Mouse (Mus musculus): Measurements from ENCODE around the gene Phf20. TPM values are rescaled to one million over a fixed set of nuclear protein-coding genes. Genes with fewer than 3 reads are reported as not detected.
A peak's percentile ranks its signal among the peaks of the same experiment; 100 is the strongest.

Phf20 gene
- polyA plus RNA-seq, 1 experiment from 2014 or later = 104 TPM

GRCm38 (mm10) chr2:156296190-156296589 lies 99.9 kb downstream of the Phf20 start:
- H3K4me3 ChIP-seq (ENCODE audit: low read depth, low read length) = no peak overlapping the region
- DNase-seq (ENCODE audit: low spot score) (no peak), ATAC-seq (ENCODE audit: low FRiP score) (no peak)
- H3K9me3 ChIP-seq (ENCODE audit: control insufficient read depth, low read length) = no peaks in the 10 kb centered on the region
- H3K4me1 ChIP-seq (replicated peaks; ENCODE audit: control insufficient read depth, insufficient read depth, low read length) = no peaks in the 10 kb centered on the region
- H3K27ac ChIP-seq (ENCODE audit: low read depth, low read length) = no peak overlapping the region
- H3K9ac ChIP-seq (ENCODE audit: low read depth, low read length) = no peak overlapping the region
- WGBS = 95% methylated on average over 3 of the region's 3 CpGs
- H3K4me2 ChIP-seq (replicated peaks; ENCODE audit: low read depth, low read length) = no peak overlapping the region
- 0 out of 2 replicates have a peak, but pooled peaks cover 2% of the 10 kb centered on the region for H3K36me3 ChIP-seq (ENCODE audit: control insufficient read depth, insufficient read depth, low read length)
- H3K27me3 ChIP-seq (ENCODE audit: control insufficient read depth, insufficient read depth, low read length) = no peaks in the 10 kb centered on the region

- no peaks in the 10 kb centered on the region for H3K4me1 ChIP-seq (replicated peaks; ENCODE audit: control insufficient read depth, insufficient read depth, low read length)
- ATAC-seq (ENCODE audit: low FRiP score) = no peak
- no peak overlapping the region for H3K4me3 ChIP-seq (ENCODE audit: low read depth, low read length)
- no peak overlapping the region for H3K27ac ChIP-seq (ENCODE audit: low read depth, low read length)
- no peaks in the 10 kb centered on the region for H3K27me3 ChIP-seq (ENCODE audit: control insufficient read depth, insufficient read depth, low read length)
- H3K9ac ChIP-seq (ENCODE audit: low read depth, low read length) = no peak overlapping the region
- H3K9me3 ChIP-seq (ENCODE audit: control insufficient read depth, low read length) = no peaks in the 10 kb centered on the region
- WGBS = 92% methylated on average over 3 of the region's 3 CpGs
- 0 out of 2 replicates have a peak, but pooled peaks cover 2% of the 10 kb centered on the region for H3K36me3 ChIP-seq (ENCODE audit: control insufficient read depth, insufficient read depth, low read length)
- DNase-seq (ENCODE audit: low spot score) = no peak
- H3K4me2 ChIP-seq (replicated peaks; ENCODE audit: low read depth, low read length) = no peak overlapping the region
These were observed 101.4 kb downstream of the Phf20 start for GRCm38 (mm10) chr2:156297653-156298052.

GRCm38 (mm10) chr2:156298458-156298857 lies 102.2 kb downstream of the Phf20 start:
- no peak for DNase-seq (ENCODE audit: low spot score)
- no peak overlapping the region for H3K4me2 ChIP-seq (replicated peaks; ENCODE audit: low read depth, low read length)
- H3K4me1 ChIP-seq (replicated peaks; ENCODE audit: control insufficient read depth, insufficient read depth, low read length) = no peaks in the 10 kb centered on the region
- ATAC-seq (ENCODE audit: low FRiP score) = no peak
- no peaks in the 10 kb centered on the region for H3K27me3 ChIP-seq (ENCODE audit: control insufficient read depth, insufficient read depth, low read length)
- 94% methylated on average over 7 of the region's 7 CpGs for WGBS
- H3K36me3 ChIP-seq (ENCODE audit: control insufficient read depth, insufficient read depth, low read length) = peaks cover 5% of the 10 kb centered on the region; the same call in 1 of the 2 replicates
- no peak overlapping the region for H3K4me3 ChIP-seq (ENCODE audit: low read depth, low read length)
- no peak overlapping the region for H3K9ac ChIP-seq (ENCODE audit: low read depth, low read length)
- H3K9me3 ChIP-seq (ENCODE audit: control insufficient read depth, low read length) = no peaks in the 10 kb centered on the region
- no peak overlapping the region for H3K27ac ChIP-seq (ENCODE audit: low read depth, low read length)

GRCm38 (mm10) chr2:156302063-156302462 lies 105.8 kb downstream of the Phf20 start:
- ATAC-seq (ENCODE audit: low FRiP score) (no peak), DNase-seq (ENCODE audit: low spot score) (no peak)
- WGBS = 95% methylated on average over 4 of the region's 4 CpGs
- no peak overlapping the region for H3K4me3 ChIP-seq (ENCODE audit: low read depth, low read length)
- no peak overlapping the region for H3K27ac ChIP-seq (ENCODE audit: low read depth, low read length)
- no peak overlapping the region for H3K4me2 ChIP-seq (replicated peaks; ENCODE audit: low read depth, low read length)
- H3K9ac ChIP-seq (ENCODE audit: low read depth, low read length) = no peak overlapping the region
- H3K27me3 ChIP-seq (ENCODE audit: control insufficient read depth, insufficient read depth, low read length) = no peaks in the 10 kb centered on the region
- peaks cover 3% of the 10 kb centered on the region; the same call in 1 of the 2 replicates for H3K36me3 ChIP-seq (ENCODE audit: control insufficient read depth, insufficient read depth, low read length)
- H3K9me3 ChIP-seq (ENCODE audit: control insufficient read depth, low read length) = no peaks in the 10 kb centered on the region
- H3K4me1 ChIP-seq (replicated peaks; ENCODE audit: control insufficient read depth, insufficient read depth, low read length) = no peaks in the 10 kb centered on the region

GRCm38 (mm10) chr2:156304351-156304750 lies 108.1 kb downstream of the Phf20 start:
- no peak for ATAC-seq (ENCODE audit: low FRiP score)
- no peaks in the 10 kb centered on the region for H3K27me3 ChIP-seq (ENCODE audit: control insufficient read depth, insufficient read depth, low read length)
- WGBS = 92% methylated on average over 4 of the region's 4 CpGs
- no peak overlapping the region for H3K27ac ChIP-seq (ENCODE audit: low read depth, low read length)
- H3K9ac ChIP-seq (ENCODE audit: low read depth, low read length) = no peak overlapping the region
- no peaks in the 10 kb centered on the region for H3K9me3 ChIP-seq (ENCODE audit: control insufficient read depth, low read length)
- no peak for DNase-seq (ENCODE audit: low spot score)
- H3K4me1 ChIP-seq (replicated peaks; ENCODE audit: control insufficient read depth, insufficient read depth, low read length) = no peaks in the 10 kb centered on the region
- H3K4me2 ChIP-seq (replicated peaks; ENCODE audit: low read depth, low read length) = no peak overlapping the region
- H3K36me3 ChIP-seq (ENCODE audit: control insufficient read depth, insufficient read depth, low read length) = peaks cover 3% of the 10 kb centered on the region; the same call in 1 of the 2 replicates
- H3K4me3 ChIP-seq (ENCODE audit: low read depth, low read length) = no peak overlapping the region

- 88% methylated on average over 2 of the region's 2 CpGs for WGBS
- ATAC-seq (ENCODE audit: low FRiP score) (no peak), DNase-seq (ENCODE audit: low spot score) (peak; percentile 53)
- no peaks in the 10 kb centered on the region for H3K27me3 ChIP-seq (ENCODE audit: control insufficient read depth, insufficient read depth, low read length)
- no peak overlapping the region for H3K4me2 ChIP-seq (replicated peaks; ENCODE audit: low read depth, low read length)
- H3K9me3 ChIP-seq (ENCODE audit: control insufficient read depth, low read length) = no peaks in the 10 kb centered on the region
- no peak overlapping the region for H3K9ac ChIP-seq (ENCODE audit: low read depth, low read length)
- no peaks in the 10 kb centered on the region for H3K4me1 ChIP-seq (replicated peaks; ENCODE audit: control insufficient read depth, insufficient read depth, low read length)
- H3K36me3 ChIP-seq (ENCODE audit: control insufficient read depth, insufficient read depth, low read length) = peaks cover 3% of the 10 kb centered on the region; the same call in 1 of the 2 replicates
- H3K4me3 ChIP-seq (ENCODE audit: low read depth, low read length) = no peak overlapping the region
- H3K27ac ChIP-seq (ENCODE audit: low read depth, low read length) = no peak overlapping the region
These were observed 109.6 kb downstream of the Phf20 start for GRCm38 (mm10) chr2:156305818-156306217.

GRCm38 (mm10) chr2:156307261-156307660 lies 111.0 kb downstream of the Phf20 start:
- H3K4me3 ChIP-seq (ENCODE audit: low read depth, low read length) = no peak overlapping the region
- ATAC-seq (ENCODE audit: low FRiP score) (no peak), DNase-seq (ENCODE audit: low spot score) (peak; percentile 7)
- peaks cover 3% of the 10 kb centered on the region; the same call in 1 of the 2 replicates for H3K36me3 ChIP-seq (ENCODE audit: control insufficient read depth, insufficient read depth, low read length)
- no peaks in the 10 kb centered on the region for H3K4me1 ChIP-seq (replicated peaks; ENCODE audit: control insufficient read depth, insufficient read depth, low read length)
- H3K27ac ChIP-seq (ENCODE audit: low read depth, low read length) = no peak overlapping the region
- no peak overlapping the region for H3K4me2 ChIP-seq (replicated peaks; ENCODE audit: low read depth, low read length)
- no peaks in the 10 kb centered on the region for H3K27me3 ChIP-seq (ENCODE audit: control insufficient read depth, insufficient read depth, low read length)
- no peak overlapping the region for H3K9ac ChIP-seq (ENCODE audit: low read depth, low read length)
- 61% methylated on average over 5 of the region's 5 CpGs for WGBS
- no peaks in the 10 kb centered on the region for H3K9me3 ChIP-seq (ENCODE audit: control insufficient read depth, low read length)

GRCm38 (mm10) chr2:156309948-156310347 lies 113.7 kb downstream of the Phf20 start:
- H3K9me3 ChIP-seq (ENCODE audit: control insufficient read depth, low read length) = no peaks in the 10 kb centered on the region
- ATAC-seq (ENCODE audit: low FRiP score) = no peak

GRCm38 (mm10) chr2:156310455-156310854 lies 114.2 kb downstream of the Phf20 start:
- 93% methylated on average over 5 of the region's 5 CpGs for WGBS
- no peak for DNase-seq (ENCODE audit: low spot score)
- no peak overlapping the region for H3K4me3 ChIP-seq (ENCODE audit: low read depth, low read length)
- no peaks in the 10 kb centered on the region for H3K36me3 ChIP-seq (ENCODE audit: control insufficient read depth, insufficient read depth, low read length)
- no peak overlapping the region for H3K4me2 ChIP-seq (replicated peaks; ENCODE audit: low read depth, low read length)
- H3K27ac ChIP-seq (ENCODE audit: low read depth, low read length) = no peak overlapping the region
- no peak overlapping the region for H3K9ac ChIP-seq (ENCODE audit: low read depth, low read length)
- no peaks in the 10 kb centered on the region for H3K4me1 ChIP-seq (replicated peaks; ENCODE audit: control insufficient read depth, insufficient read depth, low read length)
- no peaks in the 10 kb centered on the region for H3K9me3 ChIP-seq (ENCODE audit: control insufficient read depth, low read length)
- no peaks in the 10 kb centered on the region for H3K27me3 ChIP-seq (ENCODE audit: control insufficient read depth, insufficient read depth, low read length)
- no peak for ATAC-seq (ENCODE audit: low FRiP score)

More at GRCm38 (mm10) chr2:156309948-156310347, 113.7 kb downstream of the Phf20 start:
- Histone ChIP-seq H3K4me1 (replicated peaks; ENCODE audit: control insufficient read depth, insufficient read depth, low read length) (no peaks in the 10 kb centered on the region), H3K4me3 (ENCODE audit: low read depth, low read length) (no peak overlapping the region), H3K27me3 (ENCODE audit: control insufficient read depth, insufficient read depth, low read length) (no peaks in the 10 kb centered on the region), H3K27ac (ENCODE audit: low read depth, low read length) (no peak overlapping the region), H3K36me3 (ENCODE audit: control insufficient read depth, insufficient read depth, low read length) (no peaks in the 10 kb centered on the region), H3K9ac (ENCODE audit: low read depth, low read length) (no peak overlapping the region), H3K4me2 (replicated peaks; ENCODE audit: low read depth, low read length) (no peak overlapping the region)
- WGBS = 94% methylated on average over 5 of the region's 5 CpGs
- DNase-seq (ENCODE audit: low spot score) = no peak

All from hindbrain, embryonic 11.5 days (tissue).